Mouse (Mus musculus) embryo, embryonic 9.5 days (tissue): ENCODE results near the gene Gm20854.
"Not testable (repeated sequence)": the region's sequence is repeated elsewhere in the genome, so short reads cannot be mapped to it uniquely, and the experiment has no call there.

ENCODE experiments used
- DNase-seq: peaks from one replicate; pipeline ENCODE4 v3.0.0-alpha.2; 2017; ENCODE audit errors: extremely low spot score

Gene Gm20854

DNA sequence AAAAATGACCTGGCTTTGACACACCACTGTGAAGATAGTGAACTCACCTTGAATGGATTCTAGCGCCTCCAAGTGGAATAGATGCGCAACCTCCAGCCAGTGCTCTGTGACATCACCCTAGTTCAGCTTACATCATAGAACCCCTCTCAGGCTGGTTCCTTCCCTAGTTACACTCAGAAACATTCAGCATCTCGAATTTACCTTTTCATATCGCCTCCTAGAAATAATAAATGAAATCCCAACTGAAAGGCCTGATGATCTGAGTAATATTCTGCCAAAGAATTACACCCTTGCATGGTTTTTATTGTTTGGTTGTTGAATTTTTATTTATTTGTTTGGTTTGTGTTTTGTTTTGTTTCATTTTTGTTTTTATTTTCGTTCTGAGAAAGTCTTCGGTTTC, at the start of gene Gm20854:
Gene Gm20854, minus strand, starts transcription at position 101 of the 400 bp plus-strand sequence.
- not testable (repeated sequence) for DNase-seq
